ENCODE assay signal across 14 mouse cellular contexts in the genomic region with DNA sequence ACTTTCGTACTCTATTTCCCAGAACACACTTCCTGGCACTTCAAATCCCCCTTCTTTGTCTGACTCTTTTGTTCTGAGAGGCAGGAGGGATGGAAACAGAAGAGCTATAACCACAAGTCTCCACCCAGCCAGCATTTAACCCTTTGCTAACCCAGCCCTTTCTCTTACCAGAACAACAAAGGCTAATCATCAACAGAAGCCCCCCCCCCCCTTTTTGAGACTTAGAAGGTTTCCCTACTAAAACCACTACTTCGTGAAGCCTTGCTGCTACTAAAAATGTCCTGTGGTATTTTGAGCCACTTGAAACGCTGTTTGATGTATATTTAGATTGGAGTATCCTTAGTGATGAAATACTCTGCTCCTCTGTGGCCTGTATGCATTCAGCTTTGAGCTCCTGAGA. TPM values are rescaled to one million over a fixed set of nuclear protein-coding genes. Genes with fewer than 3 reads are reported as not detected.
DNase-seq lines count a peak whose midpoint lies in the region; ATAC-seq lines count a peak whose summit lies in the region.
"Had no signal": no experiment of that assay in that cellular context is flagged by ENCODE, and none has a peak within 500 bp of the region (broad histone marks: within the 10 kb centered on the region; RNA-seq: fewer than 3 reads in every experiment).

No protein-coding gene starts in this region.

- no peak for DNase-seq in heart, adult 18-20 months
- DNase-seq in ES-CJ7 (ENCODE audit: low read depth, low spot score), result peak; percentile 8
- no peak for DNase-seq in gastrocnemius, postnatal 36 days
- no peak for DNase-seq in natural killer cell, adult 2 months (ENCODE audit: low spot score in 2 of 2)
- no peak for DNase-seq in cerebellum, adult 11-12 months

- H3K4me2 ChIP-seq in heart, embryonic 14.5 days (ENCODE audit: low read length), result 0 out of 2 replicates have a peak overlapping the region, but pooled peaks have one; percentile 8
- no peak overlapping the region for H3K4me2 ChIP-seq in forebrain, embryonic 13.5 days
- no peak overlapping the region for H3K4me2 ChIP-seq in midbrain, embryonic 13.5 days (replicated peaks)
- H3K4me2 ChIP-seq: hindbrain, embryonic 15.5 days; liver, embryonic 11.5 days had no signal

- H3K9ac ChIP-seq in heart, embryonic 14.5 days (ENCODE audit: low read length), result no peak overlapping the region
- no peak overlapping the region for H3K9ac ChIP-seq in forebrain, embryonic 13.5 days
- 0 out of 2 replicates have a peak overlapping the region, but pooled peaks have one; percentile 6 for H3K9ac ChIP-seq in midbrain, embryonic 13.5 days (replicated peaks)
- H3K9ac ChIP-seq: hindbrain, embryonic 15.5 days had no signal

- H3K27me3 ChIP-seq in heart, embryonic 14.5 days (ENCODE audit: control insufficient read depth, insufficient read depth, low read length), result no peaks in the 10 kb centered on the region
- H3K27me3 ChIP-seq in forebrain, embryonic 13.5 days, result no peaks in the 10 kb centered on the region
- no peaks in the 10 kb centered on the region for H3K27me3 ChIP-seq in midbrain, embryonic 13.5 days
- H3K27me3 ChIP-seq: hindbrain, embryonic 15.5 days had no signal

- peaks cover 6 to 21% of the 10 kb centered on the region in 2 experiments for H3K4me1 ChIP-seq in heart, embryonic 14.5 days (ENCODE audit: control insufficient read depth in 2 of 2, insufficient read depth in 2 of 2, low read length in 2 of 2)
- peaks cover 59% of the 10 kb centered on the region for H3K4me1 ChIP-seq in forebrain, embryonic 13.5 days
- H3K4me1 ChIP-seq in midbrain, embryonic 13.5 days (replicated peaks), result peaks cover 77% of the 10 kb centered on the region

- H3K4me3 ChIP-seq in heart, embryonic 14.5 days (ENCODE audit: control insufficient read depth in 1 of 2, insufficient read depth in 1 of 2, low read depth in 1 of 2, low read length in 2 of 2), result no peak overlapping the region
- no peak overlapping the region for H3K4me3 ChIP-seq in forebrain, embryonic 13.5 days
- H3K4me3 ChIP-seq in midbrain, embryonic 13.5 days (replicated peaks), result no peak overlapping the region
- H3K4me3 ChIP-seq: hindbrain, embryonic 15.5 days; layer of hippocampus, adult 2 months had no signal

- no peaks in the 10 kb centered on the region for H3K9me3 ChIP-seq in heart, embryonic 14.5 days (ENCODE audit: control insufficient read depth, low read length)
- H3K9me3 ChIP-seq in forebrain, embryonic 13.5 days (replicated peaks), result no peaks in the 10 kb centered on the region
- no peaks in the 10 kb centered on the region for H3K9me3 ChIP-seq in midbrain, embryonic 13.5 days
- H3K9me3 ChIP-seq: hindbrain, embryonic 15.5 days had no signal

- intact Hi-C loops in gastrocnemius, postnatal 36 days (cut with DNase I), result no loop called here

- H3K36me3 ChIP-seq in heart, embryonic 14.5 days (ENCODE audit: control insufficient read depth, insufficient read depth, low read length), result no peaks in the 10 kb centered on the region
- no peaks in the 10 kb centered on the region for H3K36me3 ChIP-seq in forebrain, embryonic 13.5 days (ENCODE audit: poor library complexity, severe bottlenecking)
- H3K36me3 ChIP-seq in midbrain, embryonic 13.5 days, result no peaks in the 10 kb centered on the region
- H3K36me3 ChIP-seq: hindbrain, embryonic 15.5 days had no signal

- no peak for ATAC-seq in heart, embryonic 14.5 days (ENCODE audit: insufficient number of reproducible peaks, insufficient read depth, low FRiP score, low read depth)
- no peak for ATAC-seq in forebrain, embryonic 13.5 days
- ATAC-seq in midbrain, embryonic 13.5 days, result no peak

- WGBS in heart, embryonic 14.5 days, result 22% methylated on average over 3 of the region's 3 CpGs
- 7% methylated on average over 3 of the region's 3 CpGs for WGBS in forebrain, embryonic 13.5 days
- 14% methylated on average over 3 of the region's 3 CpGs for WGBS in midbrain, embryonic 13.5 days

- H3K27ac ChIP-seq in heart, embryonic 14.5 days (replicated peaks in 1 of 2; ENCODE audit: control insufficient read depth in 1 of 2, insufficient read depth in 1 of 2, low read depth in 2 of 2, low read length in 2 of 2), result no peak overlapping the region
- peak overlapping the region; percentile 65 for H3K27ac ChIP-seq in forebrain, embryonic 13.5 days
- peak overlapping the region; percentile 68 for H3K27ac ChIP-seq in midbrain, embryonic 13.5 days

RNA-seq across cellular contexts. Expression of gene Gm21954, which starts 52.7 kb away (rescaled TPM):
- polyA plus RNA-seq in heart, embryonic 14.5 days (2014; fragmentation: Nextera tagmentation; extraction: Ambion mirVana), result not detected in 2 replicates
- not detected for total RNA-seq in heart, adult 18-20 months (2021)
- polyA plus RNA-seq in forebrain, embryonic 13.5 days (2015; fragmentation: Nextera tagmentation; extraction: Ambion mirVana), result not detected in 2 replicates
- polyA plus RNA-seq in midbrain, embryonic 13.5 days (2015; fragmentation: Nextera tagmentation; extraction: Ambion mirVana), result not detected in 2 replicates
- total RNA-seq in gastrocnemius, postnatal 36 days (2021), result not detected
- total RNA-seq: gastrocnemius, postnatal 4 days; layer of hippocampus, adult 2 months; megakaryocyte progenitor cell, adult 5-6 weeks had no signal
- polyA plus RNA-seq: C2C12; hindbrain, embryonic 15.5 days; liver, embryonic 11.5 days had no signal

Comparison
In these comparisons a context has a peak if more than half of its experiments do, and no peak if none do; other contexts are left out.
1. H3K27ac ChIP-seq: peak in forebrain, embryonic 13.5 days (single experiment) and midbrain, embryonic 13.5 days (single experiment); none in heart, embryonic 14.5 days (0 of 2).